Mouse (Mus musculus) brown adipose tissue, adult 24 weeks (tissue): ENCODE results near the gene Ubtf. TPM values are rescaled to one million over a fixed set of nuclear protein-coding genes. Genes with fewer than 3 reads are reported as not detected.
"Not testable (repeated sequence)": the region's sequence is repeated elsewhere in the genome, so short reads cannot be mapped to it uniquely, and the experiment has no call there.

Experiments
- H3K27ac ChIP-seq: fragments of 200-500 bp; replicated peaks from 2 replicates; pipeline ENCODE4 v1.5.1; 2012; ENCODE audit warnings: low read depth, mild to moderate bottlenecking, low read length
- H3K4me1 ChIP-seq: fragments of 200-500 bp; 2 replicates; pipeline ENCODE4 v1.6.1; 2012; ENCODE audit warnings: low read length, mixed read lengths; ENCODE audit not compliant: control insufficient read depth, insufficient read depth, insufficient read length
- H3K4me3 ChIP-seq: fragments of 200-500 bp; 2 replicates; pipeline ENCODE4 v1.5.1; 2012; ENCODE audit warnings: low read depth, mild to moderate bottlenecking, low read length, moderate library complexity; ENCODE audit not compliant: insufficient read depth
- polyA plus RNA-seq: library from polyadenylated mRNA; stranded (reverse); fragments of >200 nt; gene quantifications from 2 replicates; pipeline ENCODE4 v1.2.4, GENCODE M21; 2012; ENCODE audit not compliant: missing spikeins, insufficient read depth, insufficient read length

The Ubtf gene
- polyA plus RNA-seq = 41.7 and 47.6 TPM in 2 replicates

GRCm38 (mm10) chr11:102319410-102319792 lies at the start of gene Ubtf:
Gene Ubtf, minus strand, starts transcription at chr11:102319742.
- Histone ChIP-seq H3K4me3 (peak within 1 kb of the TSS; percentile 85), H3K4me1 (no peaks in the 10 kb centered on the region), H3K27ac (peak within 1 kb of the TSS; percentile 95)

- Histone ChIP-seq H3K4me3 (no peak overlapping the region), H3K27ac (no peak overlapping the region), H3K4me1 (no peaks in the 10 kb centered on the region)
Measured at GRCm38 (mm10) chr11:102369263-102369662, 49.7 kb upstream of the Ubtf start.

GRCm38 (mm10) chr11:102368347-102368746 lies 48.8 kb upstream of the Ubtf start:
- Histone ChIP-seq H3K4me3 (no peak overlapping the region), H3K27ac (no peak overlapping the region), H3K4me1 (no peaks in the 10 kb centered on the region)

- no peaks in the 10 kb centered on the region for H3K4me1 ChIP-seq
Measured at GRCm38 (mm10) chr11:102367504-102368280, 48.1 kb upstream of the Ubtf start.

GRCm38 (mm10) chr11:102366103-102366502 lies 46.6 kb upstream of the Ubtf start, which contains the start of gene Slc4a1:
Gene Slc4a1, minus strand, starts transcription at chr11:102366203.
- not testable (repeated sequence) for H3K4me3 ChIP-seq, H3K4me1 ChIP-seq, H3K27ac ChIP-seq

More at GRCm38 (mm10) chr11:102367504-102368280, 48.1 kb upstream of the Ubtf start:
- H3K4me3 ChIP-seq = no peak overlapping the region
- no peak overlapping the region for H3K27ac ChIP-seq

GRCm38 (mm10) chr11:102365699-102366098 lies 46.2 kb upstream of the Ubtf start:
- no peak overlapping the region for H3K4me3 ChIP-seq
- no peak overlapping the region for H3K27ac ChIP-seq
- no peaks in the 10 kb centered on the region for H3K4me1 ChIP-seq

- Histone ChIP-seq H3K27ac (no peak overlapping the region), H3K4me1 (no peaks in the 10 kb centered on the region), H3K4me3 (no peak overlapping the region)
Measured at GRCm38 (mm10) chr11:102364570-102365371, 45.2 kb upstream of the Ubtf start.

GRCm38 (mm10) chr11:102363623-102364022 lies 44.1 kb upstream of the Ubtf start:
- Histone ChIP-seq H3K4me1 (no peaks in the 10 kb centered on the region), H3K27ac (no peak overlapping the region), H3K4me3 (no peak overlapping the region)

GRCm38 (mm10) chr11:102361776-102362495 lies 42.4 kb upstream of the Ubtf start:
- H3K27ac ChIP-seq = no peak overlapping the region
- no peak overlapping the region for H3K4me3 ChIP-seq
- H3K4me1 ChIP-seq = no peaks in the 10 kb centered on the region

- Histone ChIP-seq H3K27ac (no peak overlapping the region), H3K4me1 (no peaks in the 10 kb centered on the region), H3K4me3 (no peak overlapping the region)
Measured at GRCm38 (mm10) chr11:102358365-102358764, 38.8 kb upstream of the Ubtf start.

- Histone ChIP-seq H3K27ac (no peak overlapping the region), H3K4me3 (no peak overlapping the region), H3K4me1 (no peaks in the 10 kb centered on the region)
Measured at GRCm38 (mm10) chr11:102356636-102357350, 37.3 kb upstream of the Ubtf start.

- no peak overlapping the region for H3K4me3 ChIP-seq
- H3K4me1 ChIP-seq = no peaks in the 10 kb centered on the region
- H3K27ac ChIP-seq = no peak overlapping the region
Measured at GRCm38 (mm10) chr11:102356190-102356589, 36.6 kb upstream of the Ubtf start.

GRCm38 (mm10) chr11:102355501-102355900 lies 36.0 kb upstream of the Ubtf start:
- no peak overlapping the region for H3K4me3 ChIP-seq
- H3K27ac ChIP-seq = no peak overlapping the region
- no peaks in the 10 kb centered on the region for H3K4me1 ChIP-seq

- Histone ChIP-seq H3K27ac (no peak overlapping the region), H3K4me1 (no peaks in the 10 kb centered on the region), H3K4me3 (no peak overlapping the region)
Measured at GRCm38 (mm10) chr11:102353021-102353431, 33.5 kb upstream of the Ubtf start.
